In genomic region chr13:30723858-30724257, GRCm38 (mm10) we compare ENCODE assay signal across 29 mouse cellular contexts. TPM values are rescaled to one million over a fixed set of nuclear protein-coding genes. Genes with fewer than 3 reads are reported as not detected.
"Had no signal": no experiment of that assay in that cellular context is flagged by ENCODE, and none has a peak within 500 bp of the region (broad histone marks: within the 10 kb centered on the region; RNA-seq: fewer than 3 reads in every experiment).

No protein-coding gene starts in this region.

- H3K9ac ChIP-seq: limb, embryonic 12.5 days; limb, embryonic 13.5 days; limb, embryonic 15.5 days; liver, embryonic 12.5 days; liver, embryonic 13.5 days; liver, embryonic 14.5 days; liver, embryonic 15.5 days; liver, postnatal 0 days; lung, embryonic 14.5 days; lung, embryonic 15.5 days; midbrain, embryonic 12.5 days; midbrain, embryonic 13.5 days; midbrain, embryonic 15.5 days had no signal

- H3K4me2 ChIP-seq: limb, embryonic 12.5 days; limb, embryonic 13.5 days; limb, embryonic 15.5 days; liver, embryonic 11.5 days; liver, embryonic 12.5 days; liver, embryonic 13.5 days; liver, embryonic 15.5 days; lung, embryonic 14.5 days; lung, embryonic 15.5 days; midbrain, embryonic 11.5 days; midbrain, embryonic 12.5 days; midbrain, embryonic 13.5 days; midbrain, embryonic 15.5 days had no signal

- H3K4me1 ChIP-seq: limb, embryonic 15.5 days; liver, embryonic 12.5 days; liver, embryonic 13.5 days; liver, embryonic 15.5 days; megakaryocyte, embryonic 14.5 days had no signal

- H3K27me3 ChIP-seq: limb, embryonic 12.5 days; limb, embryonic 13.5 days; limb, embryonic 15.5 days; liver, embryonic 12.5 days; liver, embryonic 13.5 days; liver, embryonic 15.5 days; lung, embryonic 15.5 days; midbrain, embryonic 12.5 days; midbrain, embryonic 15.5 days had no signal

- DNase-seq: liver; liver, embryonic 13.5 days; liver, postnatal 0 days; lung, adult 18-20 months; lung, adult 2 months; lung, postnatal 14 days; lung, postnatal 36 days; lung, postnatal 4 days; midbrain, embryonic 14.5 days had no signal

- H3K4me3 ChIP-seq: limb, embryonic 10.5 days; limb, embryonic 12.5 days; limb, embryonic 13.5 days; limb, embryonic 15.5 days; liver, embryonic 12.5 days; liver, embryonic 13.5 days; liver, embryonic 15.5 days; lung, embryonic 15.5 days; midbrain, embryonic 10.5 days; midbrain, embryonic 12.5 days; midbrain, embryonic 13.5 days; midbrain, embryonic 15.5 days; myocyte had no signal

- H3K27ac ChIP-seq: limb, embryonic 10.5 days; limb, embryonic 12.5 days; limb, embryonic 13.5 days; limb, embryonic 15.5 days; liver, embryonic 12.5 days; liver, embryonic 13.5 days; liver, embryonic 14.5 days; liver, embryonic 15.5 days; lung, embryonic 15.5 days; macrophage; midbrain, embryonic 10.5 days; midbrain, embryonic 12.5 days; midbrain, embryonic 13.5 days; midbrain, embryonic 15.5 days had no signal

- H3K9me3 ChIP-seq: limb, embryonic 10.5 days; limb, embryonic 12.5 days; limb, embryonic 13.5 days; limb, embryonic 15.5 days; liver, embryonic 12.5 days; liver, embryonic 13.5 days; liver, embryonic 15.5 days; lung, embryonic 15.5 days; megakaryocyte, embryonic 14.5 days; midbrain, embryonic 10.5 days; midbrain, embryonic 12.5 days; midbrain, embryonic 13.5 days; midbrain, embryonic 15.5 days had no signal

- H3K36me3 ChIP-seq: limb, embryonic 10.5 days; limb, embryonic 12.5 days; limb, embryonic 13.5 days; limb, embryonic 15.5 days; liver, embryonic 12.5 days; liver, embryonic 13.5 days; liver, embryonic 15.5 days; lung, embryonic 15.5 days; midbrain, embryonic 10.5 days; midbrain, embryonic 12.5 days; midbrain, embryonic 13.5 days; midbrain, embryonic 15.5 days had no signal

RNA-seq across cellular contexts. Expression of gene Irf4, which starts 25.2 kb away (rescaled TPM):
- polyA plus RNA-seq: limb, embryonic 10.5 days; limb, embryonic 11.5 days; limb, embryonic 12.5 days; liver, embryonic 12.5 days; midbrain, embryonic 10.5 days; neural tube, embryonic 11.5 days had no signal
